Mouse (Mus musculus): ENCODE results near the gene Fam219b. TPM values are rescaled to one million over a fixed set of nuclear protein-coding genes. Genes with fewer than 3 reads are reported as not detected.

Gene Fam219b
- total RNA-seq, 2 experiments from 2014 or later = 8.0 to 9.1 TPM

GRCm38 (mm10) chr9:57560263-57560662 lies 22.9 kb downstream of the Fam219b start:
- intact Hi-C loops (cut with DNase I) = loop anchor here (2.0 kb wide), 1 partner anchor 29 kb away; the partner anchor contains the start of gene Ulk3
- DNase-seq = no peak

DNA sequence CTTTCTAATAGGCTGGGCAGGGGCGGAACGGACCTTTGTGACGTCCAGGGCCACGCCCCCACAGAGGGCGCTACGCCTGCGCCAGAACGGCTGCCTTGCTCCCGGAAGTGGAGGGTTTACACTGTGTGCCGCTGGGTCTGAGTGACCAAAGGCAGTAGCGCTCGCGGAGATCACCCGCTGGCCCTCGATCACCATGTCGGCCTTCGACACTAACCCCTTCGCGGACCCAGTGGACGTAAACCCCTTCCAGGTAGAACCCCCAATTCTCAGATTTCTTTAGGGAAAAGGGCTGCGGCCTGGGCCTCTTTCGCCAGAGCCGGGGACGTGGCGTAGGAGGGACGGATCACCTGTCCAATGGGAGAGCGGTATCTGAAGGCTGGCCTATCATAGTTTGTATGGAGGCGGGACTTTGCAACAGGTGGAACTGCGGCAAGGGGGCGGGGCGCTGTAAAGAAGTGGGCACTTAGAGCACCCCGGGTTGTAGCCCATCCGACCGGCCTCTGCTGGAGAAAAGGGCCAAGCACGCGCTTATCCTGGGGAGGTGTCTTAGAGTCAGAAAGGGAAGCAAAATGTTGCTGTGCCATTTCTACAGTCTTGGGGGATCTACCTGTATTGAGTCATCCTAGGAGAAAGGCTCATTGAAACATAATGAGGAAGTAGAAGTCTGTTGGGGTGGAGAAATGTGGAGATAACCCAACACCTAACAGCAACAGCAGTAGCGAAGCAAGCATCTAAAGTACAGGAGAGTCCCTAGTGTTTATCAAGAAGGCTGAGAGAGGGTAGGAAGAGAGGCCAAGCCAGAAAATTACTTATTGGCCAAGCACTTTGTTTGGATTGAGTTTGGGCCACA lies 23.8 kb downstream of the Fam219b start, which contains the start of gene Scamp2:
Scamp2 (plus strand) TSS at position 83 of the 850 bp plus-strand sequence.
- intact Hi-C loops (cut with DNase I) = loop anchor here (2.0 kb wide), 1 partner anchor 28 kb away; the partner anchor contains the start of gene Ulk3
- peak; percentile 96 to 97 for DNase-seq

DNA sequence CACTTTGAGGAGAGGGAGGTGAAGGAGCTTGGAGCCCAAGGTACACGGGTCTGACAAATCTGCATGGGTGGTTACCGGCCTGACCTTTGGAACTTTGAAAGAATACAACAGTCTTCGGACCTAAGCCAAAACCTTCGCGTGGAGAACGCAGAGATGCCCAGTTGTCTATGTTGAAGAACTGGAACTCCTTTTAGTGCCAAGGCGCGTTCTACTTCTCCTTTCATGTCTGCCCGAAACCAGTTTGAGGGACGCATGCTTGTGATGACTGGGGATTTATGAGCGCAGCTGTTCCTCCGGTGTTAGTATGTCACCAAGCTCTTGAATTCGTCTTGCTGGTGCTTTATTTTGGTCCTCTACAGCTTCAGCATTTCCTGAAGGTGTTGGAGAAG lies 24.4 kb downstream of the Fam219b start:
- intact Hi-C loops (cut with DNase I) = loop anchor here (2.0 kb wide), 1 partner anchor 27 kb away; the partner anchor contains the start of gene Ulk3
- DNase-seq = no peak

- intact Hi-C loops (cut with DNase I) = no loop called here
- DNase-seq = peak; percentile 80 to 83
These were observed 25.6 kb downstream of the Fam219b start for GRCm38 (mm10) chr9:57562896-57563372.

DNA sequence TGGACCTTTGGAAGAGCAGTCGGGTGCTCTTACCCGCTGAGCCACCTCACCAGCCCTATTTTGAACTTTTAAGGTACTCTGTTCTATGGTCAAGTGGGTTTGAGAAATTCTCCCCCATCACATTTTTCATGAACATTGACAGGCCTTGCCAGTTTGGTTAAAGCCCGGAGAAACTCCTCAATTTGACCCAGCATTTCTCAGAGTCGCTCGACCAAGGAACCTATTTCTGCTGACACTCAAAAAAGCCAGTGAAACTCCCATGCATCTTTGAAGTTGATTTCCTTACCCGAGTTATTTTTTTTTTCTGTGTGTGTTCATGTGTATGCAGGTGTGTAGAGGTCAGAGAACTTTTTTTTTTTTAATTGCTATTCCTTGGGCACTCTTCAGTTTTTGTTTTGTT lies 27.3 kb downstream of the Fam219b start:
- no peak for DNase-seq
- intact Hi-C loops (cut with DNase I) = no loop called here

DNA sequence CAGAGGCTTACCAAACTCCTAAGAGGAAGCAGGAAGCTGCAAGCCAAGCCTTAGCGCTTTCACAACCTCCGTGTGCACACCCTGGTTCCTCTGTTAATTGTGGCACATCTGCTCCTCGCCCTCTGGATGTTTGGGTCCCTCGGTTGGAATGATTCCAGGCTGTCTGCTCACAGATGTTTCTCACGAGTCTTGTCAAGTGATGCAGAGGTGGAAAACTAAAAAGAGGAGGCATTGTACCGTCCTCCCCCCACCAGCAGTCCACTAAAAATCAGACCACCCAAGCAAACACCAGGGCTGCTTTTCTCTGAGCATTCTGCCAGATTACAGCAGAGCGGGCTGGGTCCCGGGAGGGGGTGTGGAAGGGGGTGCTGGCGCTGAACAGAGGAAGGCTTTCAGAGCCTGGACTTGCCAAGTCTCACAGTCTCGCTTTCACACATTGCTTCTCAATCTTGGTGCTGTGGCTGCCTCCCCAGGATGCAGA lies 28.5 kb downstream of the Fam219b start:
- intact Hi-C loops (cut with DNase I) = no loop called here
- peak; percentile 59 to 67 for DNase-seq

GRCm38 (mm10) chr9:57566846-57567245 lies 29.5 kb downstream of the Fam219b start:
- DNase-seq = no peak
- intact Hi-C loops (cut with DNase I) = no loop called here

- intact Hi-C loops (cut with DNase I) = no loop called here
- DNase-seq = no peak
These were observed 31.2 kb downstream of the Fam219b start for GRCm38 (mm10) chr9:57568500-57568899.

DNA sequence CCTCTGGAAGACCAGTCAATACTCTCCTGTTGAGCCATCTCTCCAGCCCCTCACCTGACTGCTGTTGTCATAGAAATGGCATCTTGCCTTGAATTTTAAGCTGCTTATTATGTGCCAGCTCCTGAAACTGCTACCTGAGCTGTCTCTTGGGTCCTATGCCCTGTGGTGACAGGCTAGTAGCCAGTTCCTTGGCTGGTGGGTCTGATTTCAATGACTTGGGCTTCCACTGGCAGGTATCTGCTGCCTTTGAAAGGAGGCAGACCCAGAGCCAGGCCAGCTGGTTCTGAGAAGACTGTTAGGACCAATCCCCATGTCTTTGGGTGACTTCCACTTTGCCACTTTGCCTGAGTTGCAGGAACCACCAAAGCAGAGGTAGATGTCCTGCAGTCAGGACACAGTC lies 37.1 kb downstream of the Fam219b start:
- DNase-seq = no peak
- intact Hi-C loops (cut with DNase I) = no loop called here

DNA sequence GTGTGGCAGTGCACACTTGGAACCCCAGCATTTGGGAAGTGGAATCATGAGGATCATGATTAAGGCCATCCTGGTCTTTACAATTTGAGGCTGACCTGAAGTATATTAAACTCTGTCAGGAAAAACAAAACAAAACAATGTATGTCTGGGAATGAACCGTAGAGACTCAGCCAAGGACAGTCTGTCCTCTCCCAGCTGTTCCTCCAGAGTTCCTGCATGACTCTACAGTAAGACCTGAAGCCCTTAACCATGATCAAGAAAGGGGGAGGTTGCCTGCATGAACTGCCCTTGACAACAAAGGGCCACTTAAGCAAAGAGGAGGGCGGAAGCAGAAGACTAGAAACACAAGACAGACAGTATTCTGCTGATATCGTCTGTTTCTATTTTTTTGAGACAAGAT lies 38.2 kb downstream of the Fam219b start:
- intact Hi-C loops (cut with DNase I) = no loop called here
- DNase-seq = no peak

GRCm38 (mm10) chr9:57577144-57577849 lies 40.0 kb downstream of the Fam219b start:
- no peak for DNase-seq
- intact Hi-C loops (cut with DNase I) = no loop called here

DNA sequence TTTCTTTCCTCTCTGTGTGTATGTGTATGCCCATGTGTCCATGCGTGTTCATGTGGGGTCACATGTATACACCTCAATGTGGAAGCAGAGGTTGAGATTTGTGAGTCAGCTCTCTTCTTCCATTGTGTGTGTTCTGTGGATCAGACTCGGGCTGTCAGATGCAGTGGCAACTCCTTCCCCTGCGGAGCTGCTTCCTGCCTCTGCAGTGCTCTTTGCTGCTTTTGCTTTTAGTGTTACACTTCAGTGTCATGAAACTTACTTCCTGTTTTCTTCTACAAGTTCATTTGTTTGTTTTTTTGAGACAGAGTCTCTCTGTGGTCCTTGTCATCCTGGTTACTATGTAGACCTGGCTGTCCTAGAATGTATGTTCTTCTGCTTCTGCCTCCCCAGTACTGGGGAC lies 47.7 kb downstream of the Fam219b start:
- intact Hi-C loops (cut with DNase I) = loop anchor here (5.0 kb wide), 1 partner anchor 43 kb away; no protein-coding TSS in a partner anchor
- DNase-seq = no peak

- intact Hi-C loops (cut with DNase I) = loop anchor here (2.0 to 5.0 kb wide), 3 partner anchors 29 to 55 kb away; partner anchors contain the start of gene Scamp2
- DNase-seq = peak; percentile 83 to 86
These were observed 52.1 kb downstream of the Fam219b start, which contains the start of gene Ulk3 for GRCm38 (mm10) chr9:57589224-57590126. TSS of gene Ulk3 (plus strand) at chr9:57589452.

- intact Hi-C loops (cut with DNase I) = no loop called here
- no peak for DNase-seq
These were observed 53.4 kb downstream of the Fam219b start for GRCm38 (mm10) chr9:57590726-57591125.

Other genes starting within 250 kb of the Fam219b start
- gene Ppcdc, start 97.4 kb upstream of the Fam219b start, total RNA-seq (2021) = 1 to 10 TPM; 5.7 to 9.5 TPM
- gene Scamp5, start 69.5 kb upstream of the Fam219b start, total RNA-seq (2021) = 1 to 10 TPM; 9.5 to 9.6 TPM
- gene Rpp25, start 33.5 kb upstream of the Fam219b start, total RNA-seq (2021) = 1 to 10 TPM; 3.4 to 5.7 TPM
- gene Cox5a, start 16.3 kb upstream of the Fam219b start, total RNA-seq (2021) = 1,000 to 10,000 TPM; 2,186 to 2,217 TPM
- gene Mpi, start 15.2 kb downstream of the Fam219b start, total RNA-seq (2021) = 100 to 1,000 TPM; 129 to 131 TPM
- gene Scamp2, start 23.4 kb downstream of the Fam219b start, total RNA-seq (2021) = 10 to 100 TPM; 34.3 to 35.4 TPM
- gene Ulk3, start 51.9 kb downstream of the Fam219b start, total RNA-seq (2021) = 10 to 100 TPM in 1 of 2 experiments, 1 to 10 TPM in 1; 8.3 to 10.1 TPM
- not detected for gene Cplx3, start 68.8 kb downstream of the Fam219b start, total RNA-seq (2021)
- not detected for gene Lman1l, start 83.2 kb downstream of the Fam219b start, total RNA-seq (2021)
- gene Csk, start 116.1 kb downstream of the Fam219b start, total RNA-seq (2021) = 10 to 100 TPM; 35.9 to 44.5 TPM
- not detected for gene Cyp1a2, start 146.2 kb downstream of the Fam219b start, total RNA-seq (2021)
- not detected for gene Cyp1a1, start 150.4 kb downstream of the Fam219b start, total RNA-seq (2021)
- 10 to 100 TPM in 1 of 2 experiments, 1 to 10 TPM in 1; 8.2 to 10.3 TPM for gene Edc3, start 171.0 kb downstream of the Fam219b start, total RNA-seq (2021)
- gene Clk3, start 228.3 kb downstream of the Fam219b start, total RNA-seq (2021) = 10 to 100 TPM; 35.2 to 37.9 TPM

Data from heart, postnatal 10 days (tissue).